Mouse (Mus musculus): ENCODE results near the gene Rabep1. TPM values are rescaled to one million over a fixed set of nuclear protein-coding genes. Genes with fewer than 3 reads are reported as not detected.
"Not testable (repeated sequence)": the region's sequence is repeated elsewhere in the genome, so short reads cannot be mapped to it uniquely, and the experiment has no call there.

Rabep1 gene
- polyA plus RNA-seq, 1 experiment from 2014 or later, result 55.8 TPM

GRCm38 (mm10) chr11:70843701-70844551 is 652 bp upstream of the Rabep1 start:
- ATAC-seq, result peak; percentile 34
- H3K27me3 ChIP-seq (replicated peaks; ENCODE audit: control insufficient read depth, insufficient read depth, low read length), result no peaks in the 10 kb centered on the region
- H3K9me3 ChIP-seq (ENCODE audit: control insufficient read depth, low read length), result no peaks in the 10 kb centered on the region
- H3K4me3 ChIP-seq (ENCODE audit: low read length), result peak overlapping the region; percentile 86
- no peaks in the 10 kb centered on the region for H3K36me3 ChIP-seq (ENCODE audit: control insufficient read depth, insufficient read depth, low read length)
- H3K4me2 ChIP-seq (ENCODE audit: low read depth, low read length), result peak overlapping the region; percentile 52
- peak overlapping the region; percentile 75 for H3K27ac ChIP-seq (ENCODE audit: low read length)
- H3K4me1 ChIP-seq (ENCODE audit: control insufficient read depth, insufficient read depth, low read length), result peaks cover 12% of the 10 kb centered on the region
- 19% methylated on average over 12 of the region's 12 CpGs for WGBS
- peak overlapping the region; percentile 91 for H3K9ac ChIP-seq (ENCODE audit: low read depth, low read length)

DNA sequence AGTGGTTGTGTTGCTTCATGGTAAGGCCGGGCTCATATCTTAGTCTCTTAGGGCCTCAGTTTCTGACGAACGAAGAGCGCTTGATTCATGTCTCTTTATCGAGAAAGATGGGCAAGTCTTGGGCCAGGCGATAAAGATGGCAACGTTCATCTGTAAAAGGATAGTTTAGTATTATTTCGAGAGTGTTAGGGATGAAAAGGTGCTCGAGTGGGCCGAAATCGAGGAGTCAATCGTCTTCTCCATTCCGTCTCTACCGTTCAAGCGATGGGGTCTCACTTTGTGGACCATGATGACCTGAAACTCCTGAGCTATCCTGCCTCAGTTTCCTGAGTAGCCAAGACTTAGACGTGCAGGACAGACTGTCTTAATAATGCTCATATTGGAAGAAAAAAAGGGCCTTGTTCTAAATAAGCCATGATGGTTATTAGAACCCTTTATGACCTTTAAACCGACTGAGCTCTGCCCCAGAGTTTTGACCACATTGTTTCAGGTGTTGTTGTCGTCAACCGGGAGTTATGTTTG is 940 bp downstream of the Rabep1 start:
- H3K36me3 ChIP-seq (ENCODE audit: control insufficient read depth, insufficient read depth, low read length), result no peaks in the 10 kb centered on the region
- peaks cover 12% of the 10 kb centered on the region for H3K4me1 ChIP-seq (ENCODE audit: control insufficient read depth, insufficient read depth, low read length)
- no peaks in the 10 kb centered on the region for H3K27me3 ChIP-seq (replicated peaks; ENCODE audit: control insufficient read depth, insufficient read depth, low read length)
- H3K4me2 ChIP-seq (ENCODE audit: low read depth, low read length), result peak overlapping the region; percentile 72
- H3K9ac ChIP-seq (ENCODE audit: low read depth, low read length), result peak overlapping the region; percentile 91
- no peak for ATAC-seq
- peak overlapping the region; percentile 89 for H3K27ac ChIP-seq (ENCODE audit: low read length)
- H3K4me3 ChIP-seq (ENCODE audit: low read length), result peak overlapping the region; percentile 86
- H3K9me3 ChIP-seq (ENCODE audit: control insufficient read depth, low read length), result no peaks in the 10 kb centered on the region
- WGBS, result 4% methylated on average over 19 of the region's 19 CpGs

DNA sequence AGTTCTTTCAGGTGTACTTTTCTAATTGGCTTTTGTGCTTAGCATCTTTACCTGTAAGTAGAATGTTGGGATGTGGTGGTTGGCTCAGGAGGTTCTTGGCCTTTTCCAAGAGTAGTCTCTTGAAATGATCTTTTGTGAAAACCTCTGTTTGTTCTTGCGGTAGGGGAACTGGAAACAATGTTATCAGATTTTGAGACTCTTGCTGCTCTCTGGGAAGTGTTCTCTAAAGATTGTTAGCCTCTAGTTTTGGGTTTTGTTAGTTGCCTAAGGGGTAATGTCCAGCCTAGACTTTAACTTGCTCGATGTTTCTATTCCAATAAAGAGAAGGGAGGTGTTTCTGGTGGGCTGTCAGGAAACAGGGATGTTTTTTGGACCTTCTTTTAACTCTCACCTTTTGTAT is 1.5 kb downstream of the Rabep1 start:
- peak overlapping the region; percentile 2; the same call in 1 of the 2 replicates for H3K27ac ChIP-seq (ENCODE audit: low read length)
- no peaks in the 10 kb centered on the region for H3K36me3 ChIP-seq (ENCODE audit: control insufficient read depth, insufficient read depth, low read length)
- 29% methylated on average over 2 of the region's 2 CpGs for WGBS
- peak overlapping the region; percentile 72 for H3K4me2 ChIP-seq (ENCODE audit: low read depth, low read length)
- peaks cover 12% of the 10 kb centered on the region for H3K4me1 ChIP-seq (ENCODE audit: control insufficient read depth, insufficient read depth, low read length)
- H3K4me3 ChIP-seq (ENCODE audit: low read length), result peak overlapping the region; percentile 86
- no peaks in the 10 kb centered on the region for H3K9me3 ChIP-seq (ENCODE audit: control insufficient read depth, low read length)
- ATAC-seq, result no peak
- H3K9ac ChIP-seq (ENCODE audit: low read depth, low read length), result peak overlapping the region; percentile 91
- H3K27me3 ChIP-seq (replicated peaks; ENCODE audit: control insufficient read depth, insufficient read depth, low read length), result no peaks in the 10 kb centered on the region

DNA sequence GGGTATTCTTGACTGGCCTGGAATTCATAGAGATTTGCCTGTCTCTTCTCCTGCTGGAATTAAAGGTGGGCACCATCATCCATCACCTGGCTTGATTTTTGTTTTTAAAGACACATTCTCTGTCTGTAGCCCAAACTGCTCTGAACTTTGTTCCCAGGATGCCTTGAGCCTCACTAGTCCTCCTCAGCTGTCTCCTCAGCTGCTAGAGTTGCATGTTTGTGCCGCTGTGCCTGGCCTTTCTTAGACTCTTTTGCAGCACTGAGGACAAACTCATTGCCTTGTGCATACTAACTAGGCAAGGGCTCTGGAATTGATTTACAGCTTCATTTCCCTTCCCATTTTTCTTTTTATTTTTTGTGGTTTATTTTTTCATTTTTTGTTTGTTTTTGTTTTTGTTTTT is 15.8 kb downstream of the Rabep1 start:
- no peak overlapping the region for H3K27ac ChIP-seq (ENCODE audit: low read length)
- 93% methylated on average over 1 of the region's 1 CpGs for WGBS

DNA sequence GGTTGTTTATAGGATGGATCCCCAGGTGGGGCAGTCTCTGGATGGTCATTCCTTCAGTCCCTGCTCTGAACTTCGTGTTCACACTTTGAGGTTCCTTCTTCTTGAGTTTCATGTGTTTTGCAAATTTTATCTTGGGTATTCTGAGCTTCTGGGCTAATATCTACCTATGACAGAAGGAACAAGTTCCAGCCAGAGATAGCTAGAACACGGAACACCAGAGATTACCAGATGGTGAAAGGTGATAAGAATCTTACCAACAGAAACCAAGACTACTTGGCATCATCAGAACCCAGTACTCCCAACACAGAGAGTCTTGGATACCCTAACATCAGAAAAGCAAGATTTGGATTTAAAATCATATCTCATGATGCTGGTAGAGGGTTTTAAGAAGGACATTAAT is 18.6 kb downstream of the Rabep1 start:
- H3K4me3 ChIP-seq (ENCODE audit: low read length); H3K27ac ChIP-seq (ENCODE audit: low read length); H3K4me1 ChIP-seq (ENCODE audit: control insufficient read depth, insufficient read depth, low read length); H3K4me2 ChIP-seq (ENCODE audit: low read depth, low read length); H3K27me3 ChIP-seq (replicated peaks; ENCODE audit: control insufficient read depth, insufficient read depth, low read length); H3K9me3 ChIP-seq (ENCODE audit: control insufficient read depth, low read length); ATAC-seq; H3K9ac ChIP-seq (ENCODE audit: low read depth, low read length); H3K36me3 ChIP-seq (ENCODE audit: control insufficient read depth, insufficient read depth, low read length): not testable (repeated sequence)
- WGBS, result 77% methylated on average over 2 of the region's 2 CpGs

More for the DNA sequence above, 15.8 kb downstream of the Rabep1 start:
- no peak overlapping the region for H3K9ac ChIP-seq (ENCODE audit: low read depth, low read length)
- no peaks in the 10 kb centered on the region for H3K9me3 ChIP-seq (ENCODE audit: control insufficient read depth, low read length)
- H3K4me1 ChIP-seq (ENCODE audit: control insufficient read depth, insufficient read depth, low read length), result no peaks in the 10 kb centered on the region
- no peak overlapping the region for H3K4me2 ChIP-seq (ENCODE audit: low read depth, low read length)
- H3K27me3 ChIP-seq (replicated peaks; ENCODE audit: control insufficient read depth, insufficient read depth, low read length), result no peaks in the 10 kb centered on the region
- no peak overlapping the region for H3K4me3 ChIP-seq (ENCODE audit: low read length)
- no peaks in the 10 kb centered on the region for H3K36me3 ChIP-seq (ENCODE audit: control insufficient read depth, insufficient read depth, low read length)
- ATAC-seq, result no peak

DNA sequence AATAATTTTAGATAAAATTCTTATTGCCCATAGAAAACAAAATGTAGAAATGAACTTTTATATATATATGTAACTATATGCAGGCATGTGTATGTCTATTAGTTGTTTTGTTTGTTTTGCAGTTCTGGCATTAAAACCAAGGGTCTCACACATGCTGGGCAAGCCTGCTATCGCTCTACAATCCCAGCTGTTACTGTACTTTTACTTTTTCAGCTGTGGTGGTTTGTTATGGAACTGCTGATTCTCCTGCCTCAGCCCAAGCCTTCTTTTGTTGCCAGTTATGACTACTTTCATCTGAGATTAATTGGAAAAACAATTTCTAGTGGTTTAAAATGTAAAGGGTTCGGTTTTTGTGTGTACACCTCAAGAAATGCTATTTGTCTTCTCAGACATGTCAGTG is 20.6 kb downstream of the Rabep1 start:
- H3K36me3 ChIP-seq (ENCODE audit: control insufficient read depth, insufficient read depth, low read length), result no peaks in the 10 kb centered on the region
- no peak overlapping the region for H3K9ac ChIP-seq (ENCODE audit: low read depth, low read length)
- no peak for ATAC-seq
- H3K4me2 ChIP-seq (ENCODE audit: low read depth, low read length), result no peak overlapping the region
- H3K9me3 ChIP-seq (ENCODE audit: control insufficient read depth, low read length), result no peaks in the 10 kb centered on the region
- H3K4me1 ChIP-seq (ENCODE audit: control insufficient read depth, insufficient read depth, low read length), result 0 out of 2 replicates have a peak, but pooled peaks cover 3% of the 10 kb centered on the region
- H3K27me3 ChIP-seq (replicated peaks; ENCODE audit: control insufficient read depth, insufficient read depth, low read length), result no peaks in the 10 kb centered on the region
- no peak overlapping the region for H3K27ac ChIP-seq (ENCODE audit: low read length)
- WGBS, result 83% methylated on average over 2 of the region's 2 CpGs
- H3K4me3 ChIP-seq (ENCODE audit: low read length), result no peak overlapping the region

GRCm38 (mm10) chr11:70869263-70869662 is 24.7 kb downstream of the Rabep1 start:
- H3K4me1 ChIP-seq (ENCODE audit: control insufficient read depth, insufficient read depth, low read length), result 0 out of 2 replicates have a peak, but pooled peaks cover 12% of the 10 kb centered on the region
- ATAC-seq, result no peak
- no peak overlapping the region for H3K4me3 ChIP-seq (ENCODE audit: low read length)
- 84% methylated on average over 3 of the region's 3 CpGs for WGBS
- H3K9ac ChIP-seq (ENCODE audit: low read depth, low read length), result no peak overlapping the region
- no peak overlapping the region for H3K4me2 ChIP-seq (ENCODE audit: low read depth, low read length)
- H3K36me3 ChIP-seq (ENCODE audit: control insufficient read depth, insufficient read depth, low read length), result no peaks in the 10 kb centered on the region
- H3K27ac ChIP-seq (ENCODE audit: low read length), result no peak overlapping the region
- H3K27me3 ChIP-seq (replicated peaks; ENCODE audit: control insufficient read depth, insufficient read depth, low read length), result no peaks in the 10 kb centered on the region
- no peaks in the 10 kb centered on the region for H3K9me3 ChIP-seq (ENCODE audit: control insufficient read depth, low read length)

- H3K4me3 ChIP-seq (ENCODE audit: low read length), result no peak overlapping the region
- WGBS, result 83% methylated on average over 2 of the region's 2 CpGs
- H3K9ac ChIP-seq (ENCODE audit: low read depth, low read length), result no peak overlapping the region
- no peaks in the 10 kb centered on the region for H3K36me3 ChIP-seq (ENCODE audit: control insufficient read depth, insufficient read depth, low read length)
- no peak overlapping the region for H3K27ac ChIP-seq (ENCODE audit: low read length)
- no peaks in the 10 kb centered on the region for H3K9me3 ChIP-seq (ENCODE audit: control insufficient read depth, low read length)
- H3K4me2 ChIP-seq (ENCODE audit: low read depth, low read length), result no peak overlapping the region
- no peaks in the 10 kb centered on the region for H3K27me3 ChIP-seq (replicated peaks; ENCODE audit: control insufficient read depth, insufficient read depth, low read length)
- H3K4me1 ChIP-seq (ENCODE audit: control insufficient read depth, insufficient read depth, low read length), result 0 out of 2 replicates have a peak, but pooled peaks cover 12% of the 10 kb centered on the region
- ATAC-seq, result no peak
These were observed 25.2 kb downstream of the Rabep1 start for GRCm38 (mm10) chr11:70869811-70870210.

- H3K9ac ChIP-seq (ENCODE audit: low read depth, low read length), result no peak overlapping the region
- H3K9me3 ChIP-seq (ENCODE audit: control insufficient read depth, low read length), result no peaks in the 10 kb centered on the region
- 0 out of 2 replicates have a peak, but pooled peaks cover 12% of the 10 kb centered on the region for H3K4me1 ChIP-seq (ENCODE audit: control insufficient read depth, insufficient read depth, low read length)
- H3K4me2 ChIP-seq (ENCODE audit: low read depth, low read length), result no peak overlapping the region
- no peak overlapping the region for H3K4me3 ChIP-seq (ENCODE audit: low read length)
- no peaks in the 10 kb centered on the region for H3K27me3 ChIP-seq (replicated peaks; ENCODE audit: control insufficient read depth, insufficient read depth, low read length)
- H3K27ac ChIP-seq (ENCODE audit: low read length), result no peak overlapping the region
- 67% methylated on average over 1 of the region's 1 CpGs for WGBS
- ATAC-seq, result no peak
- H3K36me3 ChIP-seq (ENCODE audit: control insufficient read depth, insufficient read depth, low read length), result no peaks in the 10 kb centered on the region
These were observed 25.8 kb downstream of the Rabep1 start for GRCm38 (mm10) chr11:70870407-70870806.

All from intestine, embryonic 16.5 days (tissue).